Mouse (Mus musculus) bone marrow, adult 2 months (tissue): ENCODE results near the gene Rbp4.

Source experiments
- CTCF ChIP-seq: fragments of 200-500 bp; IDR thresholded peaks from 2 replicates; pipeline ENCODE4 v1.5.1; 2011; ENCODE audit warnings: low read length, control low read depth; ENCODE audit not compliant: control insufficient read depth, insufficient read depth
- POLR2A ChIP-seq: fragments of 200-500 bp; IDR thresholded peaks from 2 replicates; pipeline ENCODE4 v1.6.1; 2011; ENCODE audit warnings: low read depth, mild to moderate bottlenecking, control low read depth, low read length, borderline replicate concordance; ENCODE audit not compliant: control insufficient read depth

GRCm38 (mm10) chr19:38075051-38075450 lies 50.0 kb downstream of the Rbp4 start:
- TF ChIP-seq POLR2A, result no peak
- no peak for TF ChIP-seq CTCF
